Mouse (Mus musculus) thymus, postnatal 10 days (tissue): Measurements from ENCODE around the gene Tspan4.

ENCODE experiments used
- DNase-seq, 2 experiments: peaks; one replicate each; pipeline ENCODE4 v3.0.0; 2021; ENCODE audit warnings: low spot score in 2 of 2

Tspan4 gene

GRCm38 (mm10) chr7:141476981-141477370 is 1.9 kb downstream of the Tspan4 start:
- no peak for DNase-seq

- no peak for DNase-seq
Observed at GRCm38 (mm10) chr7:141477578-141478269, 2.7 kb downstream of the Tspan4 start.

- DNase-seq: no peak
Observed at GRCm38 (mm10) chr7:141478270-141478748, 3.3 kb downstream of the Tspan4 start.

- peak; percentile 50 to 77 for DNase-seq
Observed at GRCm38 (mm10) chr7:141480842-141481497, 5.9 kb downstream of the Tspan4 start.

GRCm38 (mm10) chr7:141481498-141482401 is 6.7 kb downstream of the Tspan4 start:
- DNase-seq: no peak

GRCm38 (mm10) chr7:141482531-141483024 is 7.5 kb downstream of the Tspan4 start:
- DNase-seq: no peak

- DNase-seq: no peak
Observed at GRCm38 (mm10) chr7:141483114-141483653, 8.1 kb downstream of the Tspan4 start.

GRCm38 (mm10) chr7:141484186-141485120 is 9.4 kb downstream of the Tspan4 start:
- no peak for DNase-seq

GRCm38 (mm10) chr7:141485186-141485585 is 10.1 kb downstream of the Tspan4 start:
- DNase-seq: no peak

GRCm38 (mm10) chr7:141485606-141486005 is 10.6 kb downstream of the Tspan4 start:
- DNase-seq: no peak

GRCm38 (mm10) chr7:141486239-141486638 is 11.2 kb downstream of the Tspan4 start:
- DNase-seq: no peak

- no peak for DNase-seq
Observed at GRCm38 (mm10) chr7:141487141-141487540, 12.1 kb downstream of the Tspan4 start.

GRCm38 (mm10) chr7:141491151-141491550 is 16.1 kb downstream of the Tspan4 start:
- no peak for DNase-seq

- DNase-seq: no peak
Observed at GRCm38 (mm10) chr7:141492738-141493137, 17.7 kb downstream of the Tspan4 start.

- no peak for DNase-seq
Observed at GRCm38 (mm10) chr7:141493729-141494128, 18.7 kb downstream of the Tspan4 start.

- no peak for DNase-seq
Observed at GRCm38 (mm10) chr7:141495379-141495778, 20.3 kb downstream of the Tspan4 start.

- DNase-seq: no peak
Observed at GRCm38 (mm10) chr7:141495940-141496339, 20.9 kb downstream of the Tspan4 start.

GRCm38 (mm10) chr7:141497600-141497999 is 22.6 kb downstream of the Tspan4 start:
- no peak for DNase-seq

- no peak for DNase-seq
Observed at GRCm38 (mm10) chr7:141501820-141502555, 26.9 kb downstream of the Tspan4 start.

GRCm38 (mm10) chr7:141502556-141502905 is 27.5 kb downstream of the Tspan4 start:
- DNase-seq: no peak
